Mouse (Mus musculus) splenic B cell, adult 2 months (primary cell): ENCODE measurements at regions not wholly inside any gene's neighbourhood (a gene's known extent, or its start where the extent isn't known, plus 50 kb on each side); places are given as distances from the start of the nearest gene placed in this dataset.

Experiments
- DNase-seq: peaks from one replicate; pipeline ENCODE4 v3.0.0-alpha.2; 2011; ENCODE audit warnings: low read depth, low spot score
- H3K27me3 ChIP-seq: 2 replicates; pipeline ENCODE4 v1.6.1; 2012; ENCODE audit warnings: mild to moderate bottlenecking, low read length, moderate library complexity, mixed read lengths; ENCODE audit not compliant: control insufficient read depth, poor library complexity, insufficient read depth, severe bottlenecking
- H3K36me3 ChIP-seq: 2 replicates; pipeline ENCODE4 v1.6.1; 2012; ENCODE audit warnings: mild to moderate bottlenecking, low read length, moderate library complexity, mixed read lengths; ENCODE audit not compliant: control insufficient read depth, poor library complexity, insufficient read depth, severe bottlenecking

GRCm38 (mm10) chr1:77600509-77600908, 85.6 kb upstream of the Epha4 start:
- no peaks in the 10 kb centered on the region for H3K27me3 ChIP-seq
- no peak for DNase-seq

DNA sequence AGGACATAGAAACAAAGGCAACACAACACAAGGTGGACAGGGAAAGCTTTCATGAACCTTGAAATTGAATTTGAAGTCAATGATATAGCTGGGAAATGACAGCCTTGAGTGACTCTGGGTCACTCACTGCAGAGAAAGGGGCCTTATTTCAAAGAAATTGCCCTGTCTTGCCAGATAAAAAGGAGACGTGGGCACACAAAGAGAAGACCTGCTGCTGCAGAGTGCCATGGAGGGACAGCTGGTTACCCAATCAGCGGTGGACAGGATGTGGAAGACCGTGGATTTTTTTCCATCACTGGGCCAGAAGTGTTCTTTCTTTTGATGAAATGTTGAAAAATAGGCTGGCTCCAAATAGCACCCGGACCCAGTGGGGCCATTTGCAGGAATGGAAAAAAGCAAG, 77.8 kb upstream of the Epha4 start:
- H3K36me3 ChIP-seq = no peaks in the 10 kb centered on the region
- no peaks in the 10 kb centered on the region for H3K27me3 ChIP-seq
- DNase-seq = no peak

More at GRCm38 (mm10) chr1:77600509-77600908, 85.6 kb upstream of the Epha4 start:
- no peaks in the 10 kb centered on the region for H3K36me3 ChIP-seq

GRCm38 (mm10) chr1:77592248-77592647, 77.4 kb upstream of the Epha4 start:
- DNase-seq = no peak
- Histone ChIP-seq H3K36me3 (no peaks in the 10 kb centered on the region), H3K27me3 (no peaks in the 10 kb centered on the region)

DNA sequence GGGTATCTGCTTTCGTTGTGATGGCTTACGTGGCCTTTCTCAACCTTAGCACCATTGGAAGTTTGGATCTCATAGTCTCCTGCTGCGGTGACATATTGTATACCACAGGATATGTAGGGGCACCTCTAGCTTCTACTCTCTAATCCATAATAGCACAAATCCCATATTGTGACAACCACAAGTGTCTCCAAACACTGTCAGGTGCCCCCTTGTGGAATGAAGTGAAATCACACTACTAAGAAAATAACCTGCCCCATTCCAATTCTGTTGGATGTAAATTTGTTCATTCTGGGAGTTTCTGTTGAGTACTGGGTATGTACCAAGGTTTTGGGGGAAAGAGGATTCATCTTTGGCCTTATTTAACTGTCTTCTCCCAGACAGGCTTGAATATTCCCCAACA, 74.5 kb upstream of the Epha4 start:
- H3K27me3 ChIP-seq = no peaks in the 10 kb centered on the region
- DNase-seq = no peak
- H3K36me3 ChIP-seq = no peaks in the 10 kb centered on the region

- Histone ChIP-seq H3K27me3 (no peaks in the 10 kb centered on the region), H3K36me3 (no peaks in the 10 kb centered on the region)
- no peak for DNase-seq
Observed at GRCm38 (mm10) chr1:77585520-77585919, 70.6 kb upstream of the Epha4 start.

GRCm38 (mm10) chr1:77568081-77568480, 53.2 kb upstream of the Epha4 start:
- DNase-seq = no peak
- H3K36me3 ChIP-seq = no peaks in the 10 kb centered on the region
- no peaks in the 10 kb centered on the region for H3K27me3 ChIP-seq

DNA sequence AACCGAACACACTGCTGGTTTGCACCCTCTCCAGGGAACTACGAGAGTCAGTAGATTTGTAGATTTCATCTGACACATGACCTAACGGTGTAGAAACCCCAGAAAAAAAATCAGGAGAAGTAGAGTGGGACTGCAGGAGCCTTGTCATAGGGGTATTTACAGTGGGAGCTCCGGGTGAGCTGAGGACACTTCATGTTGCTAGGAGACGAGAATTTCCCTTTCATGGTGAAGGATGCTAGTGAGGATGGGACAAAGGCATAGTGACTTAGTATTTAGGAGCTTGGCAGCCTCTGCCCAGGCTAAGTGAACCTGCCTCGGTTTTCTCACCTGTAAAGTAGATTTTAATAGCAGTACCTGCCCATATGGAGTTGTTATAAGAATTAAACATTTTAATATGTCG, 52.8 kb upstream of the Epha4 start:
- no peak for DNase-seq
- Histone ChIP-seq H3K27me3 (no peaks in the 10 kb centered on the region), H3K36me3 (no peaks in the 10 kb centered on the region)
